Mouse (Mus musculus) mouse trophoblast stem cell (cell line): ENCODE data around the gene Nol3.
"Not testable (repeated sequence)": the region's sequence is repeated elsewhere in the genome, so short reads cannot be mapped to it uniquely, and the experiment has no call there.

Source experiments
- in situ Hi-C, 2 experiments: fragments of 300-500 bp; cut with MseI, MboI; formaldehyde crosslinking; loops; 2 replicates in 1 of 2; 3 replicates in 1 of 2; pipeline ENCODE4 v1.15.1; 2025

The Nol3 gene

GRCm38 (mm10) chr8:105289805-105290460 lies 14.0 kb downstream of the Nol3 start, which contains the start of gene 4931428F04Rik:
Gene 4931428F04Rik (minus strand): TSS chr8:105289864.
- in situ Hi-C loops, result no loop called here

- in situ Hi-C loops, result no loop called here
These were observed 14.8 kb downstream of the Nol3 start for GRCm38 (mm10) chr8:105290554-105291314.

GRCm38 (mm10) chr8:105291364-105291763 lies 15.4 kb downstream of the Nol3 start:
- in situ Hi-C loops, result not testable (repeated sequence)

GRCm38 (mm10) chr8:105291802-105292201 lies 15.9 kb downstream of the Nol3 start:
- in situ Hi-C loops, result not testable (repeated sequence)

GRCm38 (mm10) chr8:105292471-105292870 lies 16.5 kb downstream of the Nol3 start:
- in situ Hi-C loops, result no loop called here

GRCm38 (mm10) chr8:105293405-105293804 lies 17.5 kb downstream of the Nol3 start:
- in situ Hi-C loops, result no loop called here

GRCm38 (mm10) chr8:105294776-105295175 lies 18.8 kb downstream of the Nol3 start:
- in situ Hi-C loops, result no loop called here

GRCm38 (mm10) chr8:105295256-105295655 lies 19.3 kb downstream of the Nol3 start:
- in situ Hi-C loops, result no loop called here

- in situ Hi-C loops, result no loop called here
These were observed 20.1 kb downstream of the Nol3 start, which contains the start of gene Exoc3l for GRCm38 (mm10) chr8:105295895-105296573. Gene Exoc3l (minus strand): TSS chr8:105296101.

GRCm38 (mm10) chr8:105297511-105298192 lies 21.7 kb downstream of the Nol3 start, which contains the start of gene E2f4:
Gene E2f4 (plus strand): TSS chr8:105297663.
- in situ Hi-C loops, result no loop called here

GRCm38 (mm10) chr8:105298351-105299252 lies 22.7 kb downstream of the Nol3 start:
- in situ Hi-C loops, result no loop called here

GRCm38 (mm10) chr8:105299962-105300361 lies 24.0 kb downstream of the Nol3 start:
- in situ Hi-C loops, result no loop called here

GRCm38 (mm10) chr8:105303396-105303795 lies 27.5 kb downstream of the Nol3 start:
- in situ Hi-C loops, result no loop called here

- in situ Hi-C loops, result no loop called here
These were observed 27.9 kb downstream of the Nol3 start for GRCm38 (mm10) chr8:105303874-105304273.

- in situ Hi-C loops, result no loop called here
These were observed 28.6 kb downstream of the Nol3 start for GRCm38 (mm10) chr8:105304325-105305210.

GRCm38 (mm10) chr8:105305211-105306145 lies 29.5 kb downstream of the Nol3 start, which contains the start of gene Elmo3:
Gene Elmo3 (plus strand): TSS chr8:105305601.
- in situ Hi-C loops, result no loop called here

GRCm38 (mm10) chr8:105306146-105306691 lies 30.3 kb downstream of the Nol3 start:
- in situ Hi-C loops, result no loop called here

- in situ Hi-C loops, result no loop called here
These were observed 31.7 kb downstream of the Nol3 start for GRCm38 (mm10) chr8:105307670-105308069.
